Mouse (Mus musculus): ENCODE measurements around the gene Mmel1. TPM values are rescaled to one million over a fixed set of nuclear protein-coding genes. Genes with fewer than 3 reads are reported as not detected.

The Mmel1 gene
- 0.07 and 0.45 TPM in 2 replicates for polyA plus RNA-seq (2012; rRNA removed; ENCODE audit: low replicate concordance)

GRCm38 (mm10) chr4:154869440-154869839 is at the start of gene Mmel1:
Mmel1 (plus strand) TSS chr4:154869585.

GRCm38 (mm10) chr4:154837170-154837569 is 32.2 kb upstream of the Mmel1 start, which contains the start of gene Ttc34:
Ttc34 (plus strand) TSS chr4:154837459.

GRCm38 (mm10) chr4:154898506-154899446 is 29.4 kb downstream of the Mmel1 start, which contains the start of gene Fam213b:
Fam213b (minus strand) TSS chr4:154899135.

GRCm38 (mm10) chr4:154928395-154929087 is 59.2 kb downstream of the Mmel1 start, which contains the start of gene Tnfrsf14:
Tnfrsf14 (minus strand) TSS chr4:154928563.

Other genes with a start within 250 kb of the Mmel1 start
- 3.3 and 19.4 TPM in 2 replicates for gene Prdm16, start 232.7 kb upstream of the Mmel1 start, polyA plus RNA-seq (2012; rRNA removed; ENCODE audit: low replicate concordance)
- gene Actrt2, start 201.7 kb upstream of the Mmel1 start, polyA plus RNA-seq (2012; rRNA removed; ENCODE audit: low replicate concordance): not detected in 2 replicates
- 0.04 TPM in 2 replicates for gene Ttc34, start 32.1 kb upstream of the Mmel1 start, polyA plus RNA-seq (2012; rRNA removed; ENCODE audit: low replicate concordance)
- 58.6 and 168 TPM in 2 replicates for gene Fam213b, start 29.6 kb downstream of the Mmel1 start, polyA plus RNA-seq (2012; rRNA removed; ENCODE audit: low replicate concordance)
- 121 and 142 TPM in 2 replicates for gene Tnfrsf14, start 59.0 kb downstream of the Mmel1 start, polyA plus RNA-seq (2012; rRNA removed; ENCODE audit: low replicate concordance)
- 0.47 TPM in 1 of 2 replicates, not detected in the other for gene Hes5, start 91.3 kb downstream of the Mmel1 start, polyA plus RNA-seq (2012; rRNA removed; ENCODE audit: low replicate concordance)
- 18.8 and 24.3 TPM in 2 replicates for gene Pank4, start 94.5 kb downstream of the Mmel1 start, polyA plus RNA-seq (2012; rRNA removed; ENCODE audit: low replicate concordance)
- 31.1 and 35.9 TPM in 2 replicates for gene Plch2, start 187.2 kb downstream of the Mmel1 start, polyA plus RNA-seq (2012; rRNA removed; ENCODE audit: low replicate concordance)
- gene Pex10, start 197.4 kb downstream of the Mmel1 start, polyA plus RNA-seq (2012; rRNA removed; ENCODE audit: low replicate concordance): 15.9 and 18.7 TPM in 2 replicates
- 66.6 and 93.1 TPM in 2 replicates for gene Rer1, start 216.8 kb downstream of the Mmel1 start, polyA plus RNA-seq (2012; rRNA removed; ENCODE audit: low replicate concordance)
- 4.0 and 4.9 TPM in 2 replicates for gene Morn1, start 217.0 kb downstream of the Mmel1 start, polyA plus RNA-seq (2012; rRNA removed; ENCODE audit: low replicate concordance)